Mouse (Mus musculus) hindbrain, embryonic 11.5 days (tissue): ENCODE results near the gene Pitpnm3. TPM values are rescaled to one million over a fixed set of nuclear protein-coding genes. Genes with fewer than 3 reads are reported as not detected.
"Not testable (repeated sequence)": the region's sequence is repeated elsewhere in the genome, so short reads cannot be mapped to it uniquely, and the experiment has no call there.

Experiments
- ATAC-seq: fragments of 200-750 bp; cut with Nextera tagmentation; 2 replicates; pipeline ENCODE4 v1.8.0; 2017; ENCODE audit warnings: mild to moderate bottlenecking, moderate TSS enrichment, moderate library complexity; ENCODE audit not compliant: low FRiP score
- DNase-seq: peaks from one replicate; pipeline ENCODE4 v3.0.0-alpha.2; 2015; ENCODE audit warnings: low spot score
- H3K27ac ChIP-seq: fragments of 300-500 bp; sonication (generic); 2 replicates; pipeline ENCODE4 v1.5.1; 2014; ENCODE audit warnings: mild to moderate bottlenecking, low read depth, low read length
- H3K27me3 ChIP-seq: fragments of 300-500 bp; sonication (generic); 2 replicates; pipeline ENCODE4 v1.6.1; 2014; ENCODE audit warnings: mild to moderate bottlenecking, low read length, moderate library complexity, mixed read lengths; ENCODE audit not compliant: control insufficient read depth, insufficient read depth
- H3K36me3 ChIP-seq: fragments of 300-500 bp; sonication (generic); 2 replicates; pipeline ENCODE4 v1.6.1; 2014; ENCODE audit warnings: mild to moderate bottlenecking, low read length, moderate library complexity, mixed read lengths; ENCODE audit not compliant: control insufficient read depth, insufficient read depth
- H3K4me1 ChIP-seq: fragments of 300-500 bp; sonication (generic); replicated peaks from 2 replicates; pipeline ENCODE4 v1.6.1; 2014; ENCODE audit warnings: low read length, mixed read lengths; ENCODE audit not compliant: control insufficient read depth, insufficient read depth
- H3K4me2 ChIP-seq: fragments of 300-500 bp; sonication (generic); replicated peaks from 2 replicates; pipeline ENCODE4 v1.6.1; 2014; ENCODE audit warnings: mild to moderate bottlenecking, low read depth, low read length
- H3K4me3 ChIP-seq: fragments of 300-500 bp; sonication (generic); 2 replicates; pipeline ENCODE4 v1.5.1; 2014; ENCODE audit warnings: low read depth, low read length
- H3K9ac ChIP-seq: fragments of 300-500 bp; sonication (generic); 2 replicates; pipeline ENCODE4 v1.6.1; 2014; ENCODE audit warnings: low read depth, low read length
- H3K9me3 ChIP-seq: fragments of 300-500 bp; sonication (generic); 2 replicates; pipeline ENCODE4 v1.6.1; 2016; ENCODE audit warnings: low read length; ENCODE audit not compliant: control insufficient read depth
- WGBS: fragments of 180-500 bp; shearing (Covaris S2); extraction: QIAGEN DNeasy Blood & Tissue Kit; methylation state at CpG from one replicate; pipeline ENCODE4 v1.1.7; 2014; 5-methylcytosine and 5-hydroxymethylcytosine counted together
- polyA plus RNA-seq: library from polyadenylated mRNA; unstranded; fragments of >200 nt; fragmentation: Nextera tagmentation; extraction: Ambion mirVana; gene quantifications from 2 replicates; pipeline ENCODE4 v1.2.1, GENCODE M21; 2014

Pitpnm3 gene
- polyA plus RNA-seq = 0.45 and 0.48 TPM in 2 replicates

DNA sequence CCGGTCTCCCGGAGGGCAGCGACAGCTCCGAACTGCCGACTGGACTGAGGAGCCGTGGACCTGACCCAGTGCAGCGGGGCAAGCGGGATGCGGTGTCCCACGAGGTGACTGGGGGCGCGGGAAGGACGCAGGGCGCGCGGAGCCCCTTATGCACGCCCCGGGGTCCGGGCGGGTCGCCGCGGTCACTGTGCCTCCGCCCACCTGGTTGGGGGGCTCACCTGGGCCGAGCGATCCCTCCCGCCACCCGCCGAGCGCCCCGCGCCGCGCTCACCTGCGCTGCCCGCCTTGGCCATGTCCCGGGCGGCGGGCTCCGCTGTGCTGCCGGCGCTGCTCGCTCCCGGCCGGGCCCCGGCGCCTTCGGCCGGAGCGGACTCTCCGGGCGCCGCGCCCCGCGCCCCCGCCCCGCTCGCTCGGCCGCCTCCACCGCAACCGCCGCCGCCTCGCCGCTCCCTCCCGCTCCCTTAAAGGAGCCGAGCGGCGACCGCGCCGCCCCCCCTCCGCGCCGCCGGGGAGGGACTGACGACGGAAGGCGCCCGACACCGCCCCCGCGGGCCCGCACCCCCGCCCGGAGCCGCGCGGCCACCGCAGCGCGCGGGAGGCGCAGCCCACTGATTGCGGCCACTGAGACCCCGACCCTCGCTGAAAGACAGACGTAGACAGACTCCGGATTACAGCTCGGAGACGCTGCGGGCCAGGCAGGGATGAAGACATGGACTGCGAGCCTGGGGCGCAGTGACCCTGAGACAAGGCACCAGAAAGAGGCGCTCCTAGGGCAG lies at the start of gene Pitpnm3:
TSS of gene Pitpnm3 (minus strand) at position 396 of the 776 bp plus-strand sequence.
- Histone ChIP-seq H3K9me3 (no peaks in the 10 kb centered on the region), H3K4me2 (peak within 1 kb of the TSS; percentile 100), H3K4me1 (peaks cover 5% of the 10 kb centered on the region; the same call in 1 of the 2 replicates), H3K27me3 (peaks cover 35% of the 10 kb centered on the region), H3K9ac (peak within 1 kb of the TSS; percentile 21), H3K36me3 (no peaks in the 10 kb centered on the region), H3K27ac (no peak within 1 kb of the TSS), H3K4me3 (peak within 1 kb of the TSS; percentile 60)
- ATAC-seq = peak; percentile 43; the same call in 1 of the 2 replicates
- DNase-seq = peak; percentile 47
- WGBS = under 1% methylated on average over 77 of the region's 107 CpGs

DNA sequence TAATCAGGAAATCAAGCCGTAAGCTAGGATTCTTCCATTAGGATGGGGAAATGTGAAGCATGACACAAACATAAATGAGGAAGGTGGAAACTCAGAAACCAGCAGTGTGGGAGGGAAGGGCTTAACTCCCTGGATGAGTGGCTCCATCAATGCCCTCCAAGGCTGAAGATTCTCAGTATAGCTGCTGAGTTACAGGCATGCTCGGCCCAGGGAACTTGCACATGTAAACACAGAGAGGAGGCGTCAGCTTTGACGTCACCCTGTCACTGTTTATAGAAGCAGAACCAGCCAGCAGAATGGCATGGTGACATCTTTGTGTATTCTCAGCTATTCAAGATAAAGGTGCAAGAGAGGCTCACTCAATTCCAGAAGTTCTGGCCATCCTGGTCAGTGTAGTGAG lies 48.7 kb upstream of the Pitpnm3 start:
- no peak for DNase-seq
- WGBS = 89% methylated on average over 4 of the region's 4 CpGs
- Histone ChIP-seq H3K9ac (no peak overlapping the region), H3K36me3 (no peaks in the 10 kb centered on the region), H3K27ac (no peak overlapping the region), H3K4me3 (no peak overlapping the region), H3K27me3 (no peaks in the 10 kb centered on the region), H3K4me2 (no peak overlapping the region), H3K9me3 (no peaks in the 10 kb centered on the region), H3K4me1 (no peaks in the 10 kb centered on the region)
- no peak for ATAC-seq

- DNase-seq = no peak
- H3K27ac ChIP-seq = no peak overlapping the region
- WGBS = 87% methylated on average over 4 of the region's 4 CpGs
- no peaks in the 10 kb centered on the region for H3K36me3 ChIP-seq
- no peak for ATAC-seq
- H3K4me1 ChIP-seq = no peaks in the 10 kb centered on the region
- no peak overlapping the region for H3K4me3 ChIP-seq
- H3K9ac ChIP-seq = no peak overlapping the region
- no peak overlapping the region for H3K4me2 ChIP-seq
- no peaks in the 10 kb centered on the region for H3K9me3 ChIP-seq
- no peaks in the 10 kb centered on the region for H3K27me3 ChIP-seq
These were observed 45.6 kb upstream of the Pitpnm3 start for GRCm38 (mm10) chr11:72181136-72181535.

DNA sequence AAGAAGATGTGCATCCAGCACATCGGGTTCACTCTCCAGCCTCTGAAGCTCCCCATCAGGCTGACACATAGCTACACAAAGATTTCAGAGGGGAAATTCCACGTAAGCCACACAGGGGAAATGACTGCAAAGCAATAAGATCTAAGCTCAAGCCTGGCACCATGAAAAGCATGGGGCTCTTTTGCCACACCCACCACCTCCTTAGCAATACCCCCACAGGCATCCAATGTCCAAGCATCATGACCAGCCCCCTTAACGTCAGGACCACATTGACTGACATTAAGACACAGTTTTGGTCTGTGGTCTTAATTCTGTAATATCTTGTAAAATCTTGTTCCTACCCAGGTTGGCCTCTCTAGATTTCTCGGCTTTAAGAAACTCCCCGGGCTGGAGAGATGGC lies 45.0 kb upstream of the Pitpnm3 start:
- Histone ChIP-seq H3K27me3 (no peaks in the 10 kb centered on the region), H3K4me1 (no peaks in the 10 kb centered on the region), H3K4me2 (no peak overlapping the region), H3K9ac (no peak overlapping the region), H3K4me3 (no peak overlapping the region), H3K36me3 (0 out of 2 replicates have a peak, but pooled peaks cover 4% of the 10 kb centered on the region), H3K9me3 (no peaks in the 10 kb centered on the region), H3K27ac (no peak overlapping the region)
- 84% methylated on average over 5 of the region's 5 CpGs for WGBS
- ATAC-seq (no peak), DNase-seq (no peak)

DNA sequence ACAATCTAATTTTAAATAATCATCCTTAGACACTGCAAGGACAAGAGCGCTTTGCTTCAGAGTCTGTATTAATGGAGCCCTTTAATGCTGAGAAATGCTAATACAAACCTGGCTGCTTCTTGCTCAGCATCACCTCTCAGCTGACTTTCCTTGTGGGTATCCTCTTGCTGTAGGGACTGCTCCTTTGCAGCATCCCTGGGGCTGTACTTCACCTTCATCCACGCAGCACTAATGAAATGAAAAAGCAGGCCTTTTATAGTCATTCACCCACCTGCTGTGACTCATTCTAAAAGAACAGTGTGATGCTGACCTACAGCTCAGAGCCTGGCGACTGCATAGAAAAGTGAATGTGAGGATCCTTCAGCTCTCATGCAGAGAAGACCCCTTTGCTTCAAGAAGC lies 41.0 kb upstream of the Pitpnm3 start:
- H3K27ac ChIP-seq = no peak overlapping the region
- 32% methylated on average over 3 of the region's 3 CpGs for WGBS
- no peaks in the 10 kb centered on the region for H3K4me1 ChIP-seq
- H3K9ac ChIP-seq = no peak overlapping the region
- H3K4me2 ChIP-seq = no peak overlapping the region
- no peak for ATAC-seq
- H3K9me3 ChIP-seq = no peaks in the 10 kb centered on the region
- no peaks in the 10 kb centered on the region for H3K27me3 ChIP-seq
- no peak overlapping the region for H3K4me3 ChIP-seq
- DNase-seq = peak; percentile 30
- 0 out of 2 replicates have a peak, but pooled peaks cover 4% of the 10 kb centered on the region for H3K36me3 ChIP-seq

DNA sequence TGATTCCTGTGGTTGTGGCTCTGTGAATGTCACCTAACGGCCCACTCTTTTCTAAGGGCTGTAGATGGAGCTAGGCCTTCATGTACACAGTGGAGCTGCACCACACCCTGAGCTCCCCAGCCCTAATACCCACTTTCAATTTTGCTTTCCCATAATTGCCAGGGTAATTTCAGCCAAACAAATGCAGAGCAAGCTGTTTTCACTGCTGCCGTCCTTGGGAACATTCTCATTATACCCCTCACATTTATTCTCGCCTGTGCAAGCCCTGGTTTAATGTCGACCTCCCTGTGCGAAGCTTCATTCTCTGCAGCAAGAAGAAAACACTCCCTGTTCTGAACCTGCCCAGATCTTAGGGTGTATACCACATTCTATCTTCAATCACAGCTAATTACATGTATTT lies 40.4 kb upstream of the Pitpnm3 start:
- Histone ChIP-seq H3K9ac (no peak overlapping the region), H3K27ac (no peak overlapping the region), H3K36me3 (0 out of 2 replicates have a peak, but pooled peaks cover 4% of the 10 kb centered on the region), H3K4me2 (no peak overlapping the region), H3K4me3 (no peak overlapping the region), H3K27me3 (no peaks in the 10 kb centered on the region), H3K9me3 (no peaks in the 10 kb centered on the region), H3K4me1 (no peaks in the 10 kb centered on the region)
- 83% methylated on average over 5 of the region's 5 CpGs for WGBS
- ATAC-seq (no peak), DNase-seq (no peak)

- Histone ChIP-seq H3K4me3 (no peak overlapping the region), H3K9ac (no peak overlapping the region), H3K36me3 (0 out of 2 replicates have a peak, but pooled peaks cover 4% of the 10 kb centered on the region), H3K27me3 (no peaks in the 10 kb centered on the region), H3K9me3 (no peaks in the 10 kb centered on the region), H3K4me1 (no peaks in the 10 kb centered on the region), H3K4me2 (no peak overlapping the region), H3K27ac (no peak overlapping the region)
- no peak for ATAC-seq
- DNase-seq = no peak
- 94% methylated on average over 6 of the region's 6 CpGs for WGBS
These were observed 39.1 kb upstream of the Pitpnm3 start for GRCm38 (mm10) chr11:72174721-72175120.

DNA sequence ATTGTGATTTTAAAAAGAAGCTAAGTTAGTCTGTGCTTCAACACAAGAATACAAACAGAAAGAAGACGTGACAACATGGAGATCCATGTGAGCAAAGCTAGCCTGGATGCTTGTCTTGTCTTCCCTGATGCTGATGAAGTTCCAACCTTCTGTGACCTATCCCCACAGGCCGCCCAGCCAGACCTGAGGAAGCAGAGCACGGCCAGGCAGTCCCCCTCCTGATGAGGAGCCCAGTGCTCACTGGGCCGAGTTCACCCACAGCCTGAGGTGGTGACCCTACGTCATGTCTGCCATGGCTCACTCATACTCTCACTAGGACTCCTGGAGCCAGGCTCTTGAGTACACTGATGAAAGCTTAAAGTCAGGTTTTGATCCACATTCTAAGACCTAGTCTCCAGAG lies 37.9 kb upstream of the Pitpnm3 start:
- WGBS = 78% methylated on average over 5 of the region's 5 CpGs
- Histone ChIP-seq H3K9ac (no peak overlapping the region), H3K4me3 (no peak overlapping the region), H3K4me2 (no peak overlapping the region), H3K36me3 (0 out of 2 replicates have a peak, but pooled peaks cover 4% of the 10 kb centered on the region), H3K27ac (no peak overlapping the region), H3K9me3 (no peaks in the 10 kb centered on the region), H3K27me3 (no peaks in the 10 kb centered on the region), H3K4me1 (no peaks in the 10 kb centered on the region)
- no peak for ATAC-seq
- no peak for DNase-seq

GRCm38 (mm10) chr11:72171906-72172305 lies 36.3 kb upstream of the Pitpnm3 start:
- not testable (repeated sequence) for H3K9ac ChIP-seq, H3K4me2 ChIP-seq, H3K4me3 ChIP-seq, H3K4me1 ChIP-seq, H3K36me3 ChIP-seq, H3K27me3 ChIP-seq, H3K27ac ChIP-seq, DNase-seq, ATAC-seq, H3K9me3 ChIP-seq
- 77% methylated on average over 4 of the region's 4 CpGs for WGBS
